In genomic region chr11:109124284-109124683, GRCm38 (mm10) we compare ENCODE assay signal across 14 mouse cellular contexts. TPM values are rescaled to one million over a fixed set of nuclear protein-coding genes. Genes with fewer than 3 reads are reported as not detected.
A peak's percentile ranks its signal among the peaks of the same experiment; 100 is the strongest.
DNase-seq lines count a peak whose midpoint lies in the region; ATAC-seq and TF ChIP-seq lines count a peak whose summit lies in the region.
"Had no signal": no experiment of that assay in that cellular context is flagged by ENCODE, and none has a peak within 500 bp of the region (broad histone marks: within the 10 kb centered on the region; RNA-seq: fewer than 3 reads in every experiment).

No protein-coding gene starts in this region.

- H3K9ac ChIP-seq in liver, postnatal 0 days (replicated peaks), result no peak overlapping the region
- H3K9ac ChIP-seq: liver, embryonic 13.5 days had no signal

- H3K27me3 ChIP-seq in liver, postnatal 0 days (ENCODE audit: insufficient read depth, low read length), result no peaks in the 10 kb centered on the region
- peaks cover 5% of the 10 kb centered on the region; the same call in 1 of the 2 replicates for H3K27me3 ChIP-seq in embryonic facial prominence, embryonic 10.5 days (replicated peaks; ENCODE audit: low read depth, poor library complexity, severe bottlenecking)
- H3K27me3 ChIP-seq: liver, embryonic 13.5 days had no signal

- no peak for DNase-seq in gastrocnemius, adult 2 months
- no peak for DNase-seq in gastrocnemius, postnatal 4 days (ENCODE audit: low spot score in 2 of 2)
- no peak for DNase-seq in liver, postnatal 0 days
- no peak for DNase-seq in liver
- peak; percentile 54 for DNase-seq in ES-CJ7 (ENCODE audit: low read depth, low spot score)
- peak; percentile 20 for DNase-seq in embryonic facial prominence, embryonic 10.5 days (ENCODE audit: low spot score)
- no peak for DNase-seq in urinary bladder, adult 2 months (ENCODE audit: low spot score)
- no peak for DNase-seq in urinary bladder, adult 18-20 months (ENCODE audit: low spot score in 2 of 2)
- DNase-seq: heart, postnatal 4 days; liver, embryonic 13.5 days had no signal

- 52% methylated on average over 3 of the region's 3 CpGs for WGBS in liver, postnatal 0 days (ENCODE audit: insufficient replicate concordance)
- WGBS in embryonic facial prominence, embryonic 10.5 days, result 59% methylated on average over 3 of the region's 3 CpGs

- H3K27ac ChIP-seq in gastrocnemius, adult 2 months, result no peak overlapping the region
- H3K27ac ChIP-seq in liver, postnatal 0 days (ENCODE audit: low read depth), result no peak overlapping the region
- H3K27ac ChIP-seq in embryonic facial prominence, embryonic 10.5 days (replicated peaks), result no peak overlapping the region
- H3K27ac ChIP-seq: liver, embryonic 13.5 days had no signal

- no peaks in the 10 kb centered on the region for H3K36me3 ChIP-seq in liver, postnatal 0 days (replicated peaks; ENCODE audit: insufficient read depth, low read length)
- no peaks in the 10 kb centered on the region for H3K36me3 ChIP-seq in embryonic facial prominence, embryonic 10.5 days (replicated peaks)
- H3K36me3 ChIP-seq: G1E; liver, embryonic 13.5 days had no signal

- no peak for TF ChIP-seq EP300 in liver, postnatal 0 days (IDR thresholded peaks at IDR 0.05; ENCODE audit: low read depth)

- H3K4me3 ChIP-seq in gastrocnemius, adult 2 months, result no peak overlapping the region
- H3K4me3 ChIP-seq in liver, postnatal 0 days (ENCODE audit: low read depth, low read length), result no peak overlapping the region
- H3K4me3 ChIP-seq in embryonic facial prominence, embryonic 10.5 days, result no peak overlapping the region
- H3K4me3 ChIP-seq: liver, embryonic 13.5 days had no signal

- peak; percentile 34; the same call in 1 of the 2 replicates for TF ChIP-seq CTCF in gastrocnemius, adult 2 months (IDR thresholded peaks at IDR 0.05)
- peak; percentile 29 for TF ChIP-seq CTCF in liver, postnatal 0 days (IDR thresholded peaks at IDR 0.05; ENCODE audit: low read depth)

- intact Hi-C loops in gastrocnemius, adult 2 months (cut with DNase I), result no loop called here

- H3K9me3 ChIP-seq in liver, postnatal 0 days (ENCODE audit: low read length), result no peaks in the 10 kb centered on the region
- H3K9me3 ChIP-seq in embryonic facial prominence, embryonic 10.5 days, result no peaks in the 10 kb centered on the region
- H3K9me3 ChIP-seq: liver, embryonic 13.5 days had no signal

- no peaks in the 10 kb centered on the region for H3K4me1 ChIP-seq in liver, postnatal 0 days (ENCODE audit: insufficient read depth)
- H3K4me1 ChIP-seq in embryonic facial prominence, embryonic 10.5 days, result 0 out of 2 replicates have a peak, but pooled peaks cover 2% of the 10 kb centered on the region
- H3K4me1 ChIP-seq: liver, embryonic 13.5 days had no signal

- ATAC-seq in liver, postnatal 0 days, result no peak

- no peak overlapping the region for H3K4me2 ChIP-seq in liver, postnatal 0 days (ENCODE audit: low read depth, low read length)
- H3K4me2 ChIP-seq: liver, embryonic 13.5 days had no signal

RNA-seq across cellular contexts. Expression of gene E030025P04Rik, which starts 19.9 kb away (rescaled TPM):
- total RNA-seq in gastrocnemius, adult 2 months (2021), result not detected
- total RNA-seq in gastrocnemius, postnatal 4 days (2021), result not detected
- not detected in 2 replicates for polyA plus RNA-seq in liver, postnatal 0 days (2015; fragmentation: Nextera tagmentation; extraction: Ambion mirVana)
- polyA plus RNA-seq in embryonic facial prominence, embryonic 10.5 days (2016; fragmentation: Nextera tagmentation; extraction: Ambion mirVana), result not detected in 2 replicates
- 0.12 and 0.19 TPM in 2 replicates for polyA plus RNA-seq in urinary bladder, adult 2 months (2012; rRNA removed)
- total RNA-seq: G1E; gastrocnemius, adult 8-10 months; heart, postnatal 4 days; monocyte, adult 5-6 weeks had no signal
- polyA plus RNA-seq: embryonic facial prominence, embryonic 14.5 days; G1E; liver, embryonic 13.5 days had no signal

Comparison
In these comparisons a context has a peak if more than half of its experiments do, and no peak if none do; other contexts are left out.
1. DNase-seq: peak in ES-CJ7 (single experiment) and embryonic facial prominence, embryonic 10.5 days (single experiment); none in gastrocnemius, adult 2 months (single experiment), gastrocnemius, postnatal 4 days (0 of 2), liver, postnatal 0 days (single experiment), liver (single experiment), urinary bladder, adult 2 months (single experiment) and urinary bladder, adult 18-20 months (0 of 2).